Mouse (Mus musculus) stomach, embryonic 14.5 days (tissue): ENCODE measurements around the gene Kat6b. TPM values are rescaled to one million over a fixed set of nuclear protein-coding genes. Genes with fewer than 3 reads are reported as not detected.

Experiments
- ATAC-seq: fragments of 200-750 bp; cut with Nextera tagmentation; 2 replicates; pipeline ENCODE4 v1.8.0; 2017; ENCODE audit warnings: low read depth, moderate TSS enrichment; ENCODE audit not compliant: insufficient number of reproducible peaks, insufficient read depth, low FRiP score
- H3K27ac ChIP-seq: fragments of 300-500 bp; sonication (generic); 2 replicates; pipeline ENCODE4 v1.5.1; 2014; ENCODE audit warnings: mild to moderate bottlenecking, low read length, moderate library complexity, mixed read lengths
- H3K27me3 ChIP-seq: fragments of 300-500 bp; sonication (generic); 2 replicates; pipeline ENCODE4 v1.6.1; 2014; ENCODE audit warnings: low read length, control low read depth, mixed read lengths; ENCODE audit not compliant: control insufficient read depth, insufficient read depth
- H3K36me3 ChIP-seq: fragments of 300-500 bp; sonication (generic); 2 replicates; pipeline ENCODE4 v1.6.1; 2014; ENCODE audit warnings: mild to moderate bottlenecking, control low read depth, low read length, moderate library complexity, mixed read lengths; ENCODE audit not compliant: control insufficient read depth, insufficient read depth
- H3K4me1 ChIP-seq: fragments of 300-500 bp; sonication (generic); 2 replicates; pipeline ENCODE4 v1.6.1; 2014; ENCODE audit warnings: low read length, control low read depth, mixed read lengths; ENCODE audit not compliant: control insufficient read depth, insufficient read depth
- H3K4me2 ChIP-seq: fragments of 300-500 bp; sonication (generic); replicated peaks from 2 replicates; pipeline ENCODE4 v1.6.1; 2014; ENCODE audit warnings: low read depth, low read length, control low read depth
- H3K4me3 ChIP-seq: fragments of 300-500 bp; sonication (generic); 2 replicates; pipeline ENCODE4 v1.5.1; 2014; ENCODE audit warnings: low read depth, low read length, control low read depth
- H3K9ac ChIP-seq: fragments of 300-500 bp; sonication (generic); replicated peaks from 2 replicates; pipeline ENCODE4 v1.6.1; 2014; ENCODE audit warnings: low read depth, mild to moderate bottlenecking, control low read depth, low read length, moderate library complexity, mixed read lengths
- H3K9me3 ChIP-seq: fragments of 300-500 bp; sonication (generic); 2 replicates; pipeline ENCODE4 v1.6.1; 2016; ENCODE audit warnings: low read depth, low read length, control low read depth; ENCODE audit not compliant: control insufficient read depth
- WGBS: fragments of 180-500 bp; shearing (Covaris S2); extraction: QIAGEN DNeasy Blood & Tissue Kit; methylation state at CpG from one replicate; pipeline ENCODE4 v1.1.7; 2014; 5-methylcytosine and 5-hydroxymethylcytosine counted together
- polyA plus RNA-seq: library from polyadenylated mRNA; unstranded; fragments of >200 nt; fragmentation: Nextera tagmentation; extraction: Ambion mirVana; gene quantifications from 2 replicates; pipeline ENCODE4 v1.2.1, GENCODE M21; 2014

Kat6b gene
- polyA plus RNA-seq, 1 experiment from 2014 or later = 32.3 TPM

- H3K4me3 ChIP-seq = no peak overlapping the region
- H3K4me2 ChIP-seq = no peak overlapping the region
- WGBS = 69% methylated on average over 2 of the region's 2 CpGs
- no peak overlapping the region for H3K9ac ChIP-seq
- H3K27me3 ChIP-seq = no peaks in the 10 kb centered on the region
- no peaks in the 10 kb centered on the region for H3K4me1 ChIP-seq
- H3K9me3 ChIP-seq = no peaks in the 10 kb centered on the region
- no peak overlapping the region for H3K27ac ChIP-seq
- ATAC-seq = no peak
- H3K36me3 ChIP-seq = no peaks in the 10 kb centered on the region
These were observed 27.3 kb upstream of the Kat6b start for GRCm38 (mm10) chr14:21453896-21454295.

GRCm38 (mm10) chr14:21455654-21456350 is 25.4 kb upstream of the Kat6b start:
- H3K36me3 ChIP-seq = no peaks in the 10 kb centered on the region
- H3K4me1 ChIP-seq = no peaks in the 10 kb centered on the region
- no peaks in the 10 kb centered on the region for H3K9me3 ChIP-seq
- H3K9ac ChIP-seq = no peak overlapping the region
- H3K27ac ChIP-seq = no peak overlapping the region
- WGBS = 90% methylated on average over 7 of the region's 7 CpGs
- no peak for ATAC-seq
- H3K27me3 ChIP-seq = no peaks in the 10 kb centered on the region
- no peak overlapping the region for H3K4me3 ChIP-seq
- H3K4me2 ChIP-seq = no peak overlapping the region

- no peak for ATAC-seq
- no peak overlapping the region for H3K27ac ChIP-seq
- H3K9ac ChIP-seq = no peak overlapping the region
- H3K36me3 ChIP-seq = no peaks in the 10 kb centered on the region
- H3K4me1 ChIP-seq = no peaks in the 10 kb centered on the region
- H3K9me3 ChIP-seq = no peaks in the 10 kb centered on the region
- no peaks in the 10 kb centered on the region for H3K27me3 ChIP-seq
- H3K4me3 ChIP-seq = no peak overlapping the region
- H3K4me2 ChIP-seq = no peak overlapping the region
These were observed 24.7 kb upstream of the Kat6b start for GRCm38 (mm10) chr14:21456526-21456925.

- no peak overlapping the region for H3K4me2 ChIP-seq
- H3K9me3 ChIP-seq = no peaks in the 10 kb centered on the region
- H3K36me3 ChIP-seq = no peaks in the 10 kb centered on the region
- H3K4me3 ChIP-seq = no peak overlapping the region
- 77% methylated on average over 5 of the region's 5 CpGs for WGBS
- H3K9ac ChIP-seq = no peak overlapping the region
- H3K27ac ChIP-seq = no peak overlapping the region
- ATAC-seq = no peak
- H3K27me3 ChIP-seq = no peaks in the 10 kb centered on the region
- no peaks in the 10 kb centered on the region for H3K4me1 ChIP-seq
These were observed 23.4 kb upstream of the Kat6b start for GRCm38 (mm10) chr14:21457876-21458275.

- H3K4me2 ChIP-seq = no peak overlapping the region
- 77% methylated on average over 7 of the region's 7 CpGs for WGBS
- H3K4me3 ChIP-seq = no peak overlapping the region
- no peaks in the 10 kb centered on the region for H3K36me3 ChIP-seq
- H3K4me1 ChIP-seq = no peaks in the 10 kb centered on the region
- no peaks in the 10 kb centered on the region for H3K9me3 ChIP-seq
- no peaks in the 10 kb centered on the region for H3K27me3 ChIP-seq
- no peak overlapping the region for H3K9ac ChIP-seq
- ATAC-seq = no peak
- no peak overlapping the region for H3K27ac ChIP-seq
These were observed 22.5 kb upstream of the Kat6b start for GRCm38 (mm10) chr14:21458696-21459095.

- WGBS = 85% methylated on average over 4 of the region's 4 CpGs
These were observed 22.1 kb upstream of the Kat6b start for GRCm38 (mm10) chr14:21459163-21459562.

GRCm38 (mm10) chr14:21462398-21462797 is 18.8 kb upstream of the Kat6b start:
- no peak overlapping the region for H3K4me2 ChIP-seq
- H3K4me3 ChIP-seq = no peak overlapping the region
- H3K9me3 ChIP-seq = no peaks in the 10 kb centered on the region
- H3K27me3 ChIP-seq = no peaks in the 10 kb centered on the region
- no peaks in the 10 kb centered on the region for H3K36me3 ChIP-seq
- 83% methylated on average over 3 of the region's 3 CpGs for WGBS
- ATAC-seq = no peak
- no peaks in the 10 kb centered on the region for H3K4me1 ChIP-seq
- no peak overlapping the region for H3K9ac ChIP-seq
- no peak overlapping the region for H3K27ac ChIP-seq

More at GRCm38 (mm10) chr14:21459163-21459562, 22.1 kb upstream of the Kat6b start:
- H3K27me3 ChIP-seq = no peaks in the 10 kb centered on the region
- H3K4me2 ChIP-seq = no peak overlapping the region
- H3K4me1 ChIP-seq = no peaks in the 10 kb centered on the region
- ATAC-seq = no peak
- no peak overlapping the region for H3K27ac ChIP-seq
- H3K9ac ChIP-seq = no peak overlapping the region
- H3K36me3 ChIP-seq = no peaks in the 10 kb centered on the region
- no peaks in the 10 kb centered on the region for H3K9me3 ChIP-seq
- H3K4me3 ChIP-seq = no peak overlapping the region

GRCm38 (mm10) chr14:21463117-21463712 is 18.0 kb upstream of the Kat6b start:
- no peak for ATAC-seq
- no peaks in the 10 kb centered on the region for H3K4me1 ChIP-seq
- H3K4me3 ChIP-seq = no peak overlapping the region
- no peak overlapping the region for H3K4me2 ChIP-seq
- H3K27me3 ChIP-seq = no peaks in the 10 kb centered on the region
- no peak overlapping the region for H3K9ac ChIP-seq
- H3K9me3 ChIP-seq = no peaks in the 10 kb centered on the region
- 77% methylated on average over 9 of the region's 9 CpGs for WGBS
- no peak overlapping the region for H3K27ac ChIP-seq
- no peaks in the 10 kb centered on the region for H3K36me3 ChIP-seq

- no peak overlapping the region for H3K4me2 ChIP-seq
- H3K4me3 ChIP-seq = no peak overlapping the region
- no peaks in the 10 kb centered on the region for H3K27me3 ChIP-seq
- ATAC-seq = no peak
- no peak overlapping the region for H3K27ac ChIP-seq
- no peak overlapping the region for H3K9ac ChIP-seq
- no peaks in the 10 kb centered on the region for H3K4me1 ChIP-seq
- H3K36me3 ChIP-seq = no peaks in the 10 kb centered on the region
- H3K9me3 ChIP-seq = no peaks in the 10 kb centered on the region
- 79% methylated on average over 5 of the region's 5 CpGs for WGBS
These were observed 10.8 kb upstream of the Kat6b start for GRCm38 (mm10) chr14:21470386-21470785.
